Mouse (Mus musculus) heart, adult 18-20 months (tissue): Measurements from ENCODE around the gene Cst13. TPM values are rescaled to one million over a fixed set of nuclear protein-coding genes. Genes with fewer than 3 reads are reported as not detected.

ENCODE experiments used
- DNase-seq, 2 experiments: peaks; one replicate each; pipeline ENCODE4 v3.0.0; 2021 to 2022; ENCODE audit warnings: mixed read lengths in 1 of 2
- total RNA-seq, 2 experiments: library from RNA; stranded (reverse); gene quantifications; 2 replicates each; pipeline ENCODE4 v1.2.3; 2021

Cst13 gene
- total RNA-seq, 2 experiments from 2014 or later: not detected

- peak; percentile 63 to 68 for DNase-seq
Measured at GRCm38 (mm10) chr2:148874617-148875334, 54.9 kb downstream of the Cst13 start.

DNA sequence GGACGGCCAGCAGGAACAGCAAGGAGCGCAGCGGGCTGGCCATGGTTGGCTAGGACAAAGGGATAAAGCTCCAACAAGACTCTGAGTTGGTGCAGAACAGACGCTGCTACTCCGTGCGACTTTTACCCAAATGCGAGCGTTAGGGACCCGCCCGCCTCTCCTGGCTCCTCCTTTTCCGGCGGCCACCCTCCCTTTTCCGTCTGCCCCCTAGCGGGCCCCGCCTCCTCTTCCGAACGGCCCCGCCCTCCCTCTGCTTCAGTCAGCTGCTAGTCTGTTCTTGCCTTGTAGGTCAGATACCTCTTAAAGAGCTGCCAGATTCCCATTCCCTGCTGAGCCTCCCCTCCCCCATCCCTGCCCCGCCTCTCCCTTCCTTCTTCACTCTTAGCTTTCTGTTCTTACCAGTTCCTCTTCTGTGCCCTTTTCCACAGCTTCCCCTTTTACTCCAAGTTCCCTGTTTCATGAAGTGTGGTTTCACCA is 55.5 kb downstream of the Cst13 start, which contains the start of gene Cst3:
TSS of gene Cst3 (minus strand) at position 358 of the 477 bp plus-strand sequence.
- peak; percentile 97 to 98 for DNase-seq

DNA sequence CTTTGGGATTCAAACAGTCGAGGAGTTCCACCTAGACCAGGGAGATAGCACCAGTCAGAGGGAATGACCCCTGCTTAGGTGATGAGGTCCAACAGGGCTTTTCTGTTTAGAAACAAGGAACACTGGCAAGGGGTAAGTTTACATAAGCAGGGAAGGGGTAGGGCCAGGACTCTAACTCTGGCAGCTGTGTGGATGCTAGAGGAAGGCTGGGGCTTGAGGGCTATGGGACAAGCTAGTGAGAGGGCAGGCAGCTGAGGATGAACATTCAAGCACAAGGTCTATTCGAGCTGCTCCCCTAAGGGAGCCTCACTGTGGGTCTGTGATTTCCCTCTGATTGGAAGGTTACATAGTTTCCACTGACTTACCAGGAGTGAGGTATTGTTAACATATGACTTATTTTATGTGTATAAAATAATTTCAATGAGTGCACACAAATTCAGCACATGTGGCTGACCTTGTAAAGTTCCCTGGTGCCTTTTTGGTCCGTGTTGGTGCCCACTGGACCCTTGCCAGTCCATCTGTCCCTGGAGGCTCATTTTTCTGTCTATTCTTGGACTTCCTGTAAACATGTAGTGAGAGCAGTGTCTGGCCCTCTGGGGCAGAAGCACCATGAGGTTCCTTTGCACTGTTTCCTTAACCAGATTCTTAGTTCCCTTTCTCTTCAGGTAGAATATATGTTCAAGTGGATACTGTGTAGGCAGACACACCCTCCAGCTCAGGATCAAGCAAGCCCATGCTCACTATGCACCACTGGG is 57.3 kb downstream of the Cst13 start:
- peak; percentile 74 to 80 for DNase-seq

DNA sequence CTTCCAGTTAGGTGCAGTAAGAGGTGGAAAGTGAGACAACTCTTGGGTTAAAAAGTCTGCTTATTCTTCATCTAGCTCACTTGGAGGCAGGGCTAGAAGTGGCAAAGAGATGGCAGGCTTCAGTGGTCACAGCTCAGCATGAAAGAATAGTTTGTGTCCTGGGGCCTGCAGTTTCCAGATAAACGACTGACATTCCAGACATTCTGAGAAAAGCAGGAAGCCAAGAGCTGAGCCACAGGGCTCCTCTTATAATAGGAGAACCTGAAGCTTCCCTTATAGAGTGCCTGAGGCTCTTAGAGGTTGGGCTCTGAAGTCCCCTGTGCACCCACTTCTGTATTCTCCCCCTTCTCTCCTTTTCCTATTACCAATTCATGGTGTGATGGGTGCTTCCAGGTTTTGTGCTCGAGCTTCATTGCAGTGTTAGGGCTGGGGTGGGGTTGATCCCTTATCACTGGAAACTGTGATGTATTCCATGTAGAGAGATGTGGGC is 58.8 kb downstream of the Cst13 start:
- peak; percentile 37 to 52 for DNase-seq

DNA sequence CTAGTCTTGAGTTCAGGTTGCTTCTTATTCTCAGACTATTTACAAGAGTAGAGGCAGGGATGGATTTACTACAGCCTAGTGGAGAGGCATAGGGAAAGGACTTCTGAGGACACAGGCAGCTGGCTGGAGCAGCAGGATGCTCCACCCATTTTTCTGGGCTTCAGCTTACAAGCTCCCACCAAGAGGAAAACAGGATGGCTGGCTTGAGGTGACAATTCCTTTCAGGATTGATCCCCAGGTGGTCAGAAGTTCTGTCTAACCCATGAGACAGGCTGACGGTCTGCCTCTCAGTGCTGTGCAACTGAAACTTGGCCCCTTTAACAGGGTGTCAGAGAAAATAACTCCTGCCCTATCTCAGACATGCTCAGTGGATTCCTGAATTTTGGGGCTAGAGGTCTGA is 59.3 kb downstream of the Cst13 start:
- peak; percentile 68 to 85 for DNase-seq

Other genes with a start within 250 kb of the Cst13 start
- 1 to 10 TPM; 6.4 to 8.2 TPM for gene Nxt1, start 147.5 kb upstream of the Cst13 start, total RNA-seq
- gene Gzf1, start 139.1 kb upstream of the Cst13 start, total RNA-seq: 10 to 100 TPM; 26.2 to 29.3 TPM
- gene Napb, start 87.6 kb upstream of the Cst13 start, total RNA-seq: 1 to 10 TPM; 1.1 to 1.4 TPM
- gene Cstl1, start 69.7 kb upstream of the Cst13 start, total RNA-seq: not detected
- not detected for gene Cst11, start 48.6 kb upstream of the Cst13 start, total RNA-seq
- not detected for gene 8030411F24Rik, start 38.1 kb upstream of the Cst13 start, total RNA-seq
- gene Cst12, start 30.7 kb upstream of the Cst13 start, total RNA-seq: under 1 TPM; 0.55 to 0.98 TPM
- gene Cst8, start 21.3 kb upstream of the Cst13 start, total RNA-seq: not detected
- under 1 TPM; 0.82 to 0.90 TPM for gene Cst9, start 15.1 kb downstream of the Cst13 start, total RNA-seq
- under 1 TPM in 1 of 2 experiments, not detected in 1; 0.72 TPM for gene 9230104L09Rik, start 45.0 kb downstream of the Cst13 start, total RNA-seq
- 100 to 1,000 TPM; 907 to 950 TPM for gene Cst3, start 55.6 kb downstream of the Cst13 start, total RNA-seq
- gene Gm1330, start 183.2 kb downstream of the Cst13 start, total RNA-seq: not detected
- not detected for gene Gm10750, start 197.2 kb downstream of the Cst13 start, total RNA-seq